Mouse (Mus musculus): ENCODE results near the gene Kcnk5. TPM values are rescaled to one million over a fixed set of nuclear protein-coding genes. Genes with fewer than 3 reads are reported as not detected.

Gene Kcnk5
- polyA plus RNA-seq, 1 experiment from 2014 or later: 5.1 TPM

DNA sequence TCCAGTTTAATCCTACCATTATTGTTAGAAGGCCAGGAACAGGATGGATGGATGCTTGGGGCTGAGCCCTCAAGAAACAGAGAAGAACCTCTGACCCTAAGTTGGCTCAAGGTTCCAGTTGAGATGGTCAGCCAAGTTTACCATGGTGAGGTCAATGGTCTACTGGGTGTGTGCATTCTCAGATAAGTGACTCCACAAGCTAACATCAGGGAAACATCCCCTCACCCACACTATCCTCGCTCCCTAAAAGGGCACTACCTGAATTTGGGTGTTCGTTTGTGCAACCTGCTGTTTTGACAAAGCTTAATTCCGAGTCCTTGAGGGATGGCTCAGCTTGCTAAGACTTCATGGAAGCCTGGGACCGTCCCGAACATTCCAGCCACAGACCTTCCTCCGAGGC lies 1.3 kb downstream of the Kcnk5 start:
- Histone ChIP-seq H3K9me3 (ENCODE audit: low read length) (no peaks in the 10 kb centered on the region), H3K27me3 (ENCODE audit: insufficient read depth, low read length) (no peaks in the 10 kb centered on the region), H3K27ac (ENCODE audit: low read depth) (peak overlapping the region; percentile 55; the same call in 1 of the 2 replicates), H3K4me3 (ENCODE audit: low read depth, low read length) (peak overlapping the region; percentile 75), H3K36me3 (replicated peaks; ENCODE audit: insufficient read depth, low read length) (no peaks in the 10 kb centered on the region), H3K9ac (replicated peaks) (peak overlapping the region; percentile 64), H3K4me2 (ENCODE audit: low read depth, low read length) (peak overlapping the region; percentile 94), H3K4me1 (ENCODE audit: insufficient read depth) (peaks cover 32% of the 10 kb centered on the region)
- DNase-seq (no peak), ATAC-seq (no peak)
- no peak for TF ChIP-seq EP300 (IDR thresholded peaks at IDR 0.05; ENCODE audit: low read depth)
- TF ChIP-seq CTCF (IDR thresholded peaks at IDR 0.05; ENCODE audit: low read depth): no peak
- 3% methylated on average over 6 of the region's 6 CpGs for WGBS (ENCODE audit: insufficient replicate concordance)

DNA sequence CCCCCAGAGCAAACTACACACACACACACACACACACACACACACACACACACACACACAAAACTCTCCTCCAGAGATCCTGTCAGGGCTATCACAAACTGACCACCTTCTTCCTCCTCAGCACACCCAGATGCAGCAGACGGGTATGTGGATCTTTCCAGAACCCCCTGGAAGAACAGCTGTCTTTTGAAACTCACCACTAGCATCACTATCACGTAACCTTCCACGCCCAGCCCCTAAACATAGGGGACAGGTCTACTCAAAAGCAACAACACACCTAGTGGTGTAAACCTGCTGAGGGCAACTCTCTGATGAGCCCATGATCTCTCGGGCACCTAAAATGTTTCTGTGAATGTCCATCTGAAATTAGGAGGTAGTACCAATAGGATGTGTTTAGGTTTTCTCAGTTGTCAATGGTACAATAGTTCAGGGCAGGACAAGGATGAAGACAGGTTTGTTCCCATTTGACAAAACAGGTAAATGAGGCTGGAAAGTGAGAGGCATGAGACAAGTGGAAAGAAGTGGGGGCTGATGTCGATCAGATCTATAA lies 1.8 kb downstream of the Kcnk5 start:
- Histone ChIP-seq H3K9ac (replicated peaks) (peak overlapping the region; percentile 64; the same call in 1 of the 2 replicates), H3K9me3 (ENCODE audit: low read length) (no peaks in the 10 kb centered on the region), H3K4me2 (ENCODE audit: low read depth, low read length) (peak overlapping the region; percentile 94), H3K27me3 (ENCODE audit: insufficient read depth, low read length) (no peaks in the 10 kb centered on the region), H3K4me3 (ENCODE audit: low read depth, low read length) (peak overlapping the region; percentile 75), H3K36me3 (replicated peaks; ENCODE audit: insufficient read depth, low read length) (no peaks in the 10 kb centered on the region), H3K27ac (ENCODE audit: low read depth) (no peak overlapping the region), H3K4me1 (ENCODE audit: insufficient read depth) (peaks cover 31% of the 10 kb centered on the region)
- ATAC-seq (no peak), DNase-seq (no peak)
- TF ChIP-seq CTCF (IDR thresholded peaks at IDR 0.05; ENCODE audit: low read depth) (no peak), EP300 (IDR thresholded peaks at IDR 0.05; ENCODE audit: low read depth) (no peak)
- WGBS (ENCODE audit: insufficient replicate concordance): 42% methylated on average over 5 of the region's 5 CpGs

DNA sequence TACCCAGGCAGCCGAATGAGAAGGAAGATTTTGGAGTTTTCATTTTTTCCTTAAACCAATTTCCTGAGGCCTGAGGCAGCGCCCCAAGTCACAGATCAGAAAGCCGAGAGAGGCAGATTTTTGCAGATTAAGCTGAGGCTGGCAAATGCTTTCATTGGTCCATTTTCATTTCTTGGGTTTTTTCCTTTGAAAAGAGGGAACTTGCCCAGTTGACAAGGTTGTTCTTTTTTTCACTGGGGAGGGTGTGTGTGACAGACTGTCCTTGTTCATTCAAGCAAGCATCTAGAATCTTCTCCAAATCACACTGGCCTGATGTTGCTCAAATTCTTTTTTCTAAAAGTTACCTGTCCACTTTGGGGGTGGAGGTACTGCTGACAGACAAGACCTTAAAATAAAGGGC lies 2.5 kb downstream of the Kcnk5 start:
- H3K27me3 ChIP-seq (ENCODE audit: insufficient read depth, low read length): no peaks in the 10 kb centered on the region
- no peak for TF ChIP-seq EP300 (IDR thresholded peaks at IDR 0.05; ENCODE audit: low read depth)
- no peak for TF ChIP-seq CTCF (IDR thresholded peaks at IDR 0.05; ENCODE audit: low read depth)
- ATAC-seq (no peak), DNase-seq (no peak)
- H3K4me3 ChIP-seq (ENCODE audit: low read depth, low read length): peak overlapping the region; percentile 75
- peaks cover 31% of the 10 kb centered on the region for H3K4me1 ChIP-seq (ENCODE audit: insufficient read depth)
- no peak overlapping the region for H3K27ac ChIP-seq (ENCODE audit: low read depth)
- H3K4me2 ChIP-seq (ENCODE audit: low read depth, low read length): peak overlapping the region; percentile 94
- WGBS (ENCODE audit: insufficient replicate concordance): 19% methylated on average over 3 of the region's 3 CpGs
- no peaks in the 10 kb centered on the region for H3K36me3 ChIP-seq (replicated peaks; ENCODE audit: insufficient read depth, low read length)
- 0 out of 2 replicates have a peak overlapping the region, but pooled peaks have one; percentile 23 for H3K9ac ChIP-seq (replicated peaks)
- no peaks in the 10 kb centered on the region for H3K9me3 ChIP-seq (ENCODE audit: low read length)

- no peak for DNase-seq
- no peak overlapping the region; the same call in 1 of the 2 replicates for H3K9ac ChIP-seq (replicated peaks)
- TF ChIP-seq EP300 (IDR thresholded peaks at IDR 0.05; ENCODE audit: low read depth) (no peak), CTCF (IDR thresholded peaks at IDR 0.05; ENCODE audit: low read depth) (no peak)
- H3K36me3 ChIP-seq (replicated peaks; ENCODE audit: insufficient read depth, low read length): no peaks in the 10 kb centered on the region
- no peak for ATAC-seq
- H3K4me3 ChIP-seq (ENCODE audit: low read depth, low read length): no peak overlapping the region
- peak overlapping the region; percentile 94 for H3K4me2 ChIP-seq (ENCODE audit: low read depth, low read length)
- no peak overlapping the region for H3K27ac ChIP-seq (ENCODE audit: low read depth)
- no peaks in the 10 kb centered on the region for H3K9me3 ChIP-seq (ENCODE audit: low read length)
- peaks cover 33% of the 10 kb centered on the region for H3K4me1 ChIP-seq (ENCODE audit: insufficient read depth)
- WGBS (ENCODE audit: insufficient replicate concordance): 21% methylated on average over 4 of the region's 4 CpGs
- H3K27me3 ChIP-seq (ENCODE audit: insufficient read depth, low read length): no peaks in the 10 kb centered on the region
Measured at GRCm38 (mm10) chr14:20178593-20178992, 3.0 kb downstream of the Kcnk5 start.

DNA sequence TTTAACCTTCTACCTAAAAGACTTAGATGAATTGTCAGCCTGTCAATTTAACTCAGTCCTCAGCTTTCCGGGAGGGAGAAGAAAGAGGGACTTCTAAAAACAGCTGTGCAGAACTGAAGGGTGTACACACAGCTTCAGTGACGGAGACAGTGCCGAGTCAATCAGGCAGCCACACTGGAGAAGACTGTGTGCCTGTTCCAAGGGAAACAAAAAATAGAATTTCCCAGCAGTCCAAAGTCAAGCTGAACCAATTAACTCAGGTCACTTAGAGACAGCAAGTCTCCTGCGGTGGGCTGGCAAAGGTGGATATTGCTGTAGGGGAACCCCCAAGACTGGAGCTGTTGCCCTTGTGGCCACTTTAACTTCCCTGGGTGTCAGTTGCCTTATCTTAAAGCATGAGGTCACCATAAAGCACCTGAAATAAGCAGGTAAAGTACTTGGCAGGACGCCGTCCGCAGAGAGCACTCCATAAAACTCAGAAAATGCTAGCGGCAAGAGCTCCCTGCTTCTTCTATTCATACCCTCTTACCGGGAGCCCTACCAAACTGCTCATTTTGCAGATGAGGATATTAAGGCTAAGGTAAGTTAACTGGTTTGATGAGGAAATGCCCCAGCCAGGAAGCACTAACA lies 4.0 kb downstream of the Kcnk5 start:
- no peak for ATAC-seq
- H3K9ac ChIP-seq (replicated peaks): no peak overlapping the region; the same call in 1 of the 2 replicates
- peaks cover 43% of the 10 kb centered on the region for H3K4me1 ChIP-seq (ENCODE audit: insufficient read depth)

DNA sequence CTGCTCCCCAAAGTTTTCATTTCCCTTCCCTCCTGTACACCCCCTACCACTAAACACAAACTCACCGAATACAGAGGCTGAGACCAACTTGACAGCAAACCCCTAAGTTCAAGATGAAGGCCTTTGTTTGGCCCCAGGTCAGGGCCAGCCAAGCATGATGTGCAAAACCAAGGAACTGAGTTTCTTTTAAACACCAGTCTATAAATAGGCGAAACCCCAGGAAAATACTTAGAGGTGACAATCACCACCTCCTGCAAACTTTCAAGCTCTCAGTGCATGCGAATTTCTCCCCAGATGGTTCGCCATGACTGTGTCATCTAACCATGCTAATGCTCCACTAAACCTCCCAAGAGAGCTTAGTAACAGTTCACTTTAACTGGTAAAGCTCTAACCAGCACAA lies 5.9 kb downstream of the Kcnk5 start:
- 65% methylated on average over 4 of the region's 4 CpGs for WGBS (ENCODE audit: insufficient replicate concordance)

More for the DNA sequence above, 4.0 kb downstream of the Kcnk5 start:
- Histone ChIP-seq H3K36me3 (replicated peaks; ENCODE audit: insufficient read depth, low read length) (no peaks in the 10 kb centered on the region), H3K4me3 (ENCODE audit: low read depth, low read length) (no peak overlapping the region), H3K9me3 (ENCODE audit: low read length) (no peaks in the 10 kb centered on the region), H3K4me2 (ENCODE audit: low read depth, low read length) (no peak overlapping the region), H3K27ac (ENCODE audit: low read depth) (0 out of 2 replicates have a peak overlapping the region, but pooled peaks have one; percentile 6), H3K27me3 (ENCODE audit: insufficient read depth, low read length) (no peaks in the 10 kb centered on the region)
- TF ChIP-seq CTCF (IDR thresholded peaks at IDR 0.05; ENCODE audit: low read depth): no peak
- TF ChIP-seq EP300 (IDR thresholded peaks at IDR 0.05; ENCODE audit: low read depth): no peak
- DNase-seq: no peak
- 82% methylated on average over 9 of the region's 9 CpGs for WGBS (ENCODE audit: insufficient replicate concordance)

More for the DNA sequence above, 5.9 kb downstream of the Kcnk5 start:
- DNase-seq: no peak
- Histone ChIP-seq H3K9ac (replicated peaks) (no peak overlapping the region), H3K27me3 (ENCODE audit: insufficient read depth, low read length) (no peaks in the 10 kb centered on the region), H3K4me2 (ENCODE audit: low read depth, low read length) (no peak overlapping the region), H3K4me1 (ENCODE audit: insufficient read depth) (peaks cover 42% of the 10 kb centered on the region), H3K4me3 (ENCODE audit: low read depth, low read length) (no peak overlapping the region), H3K36me3 (replicated peaks; ENCODE audit: insufficient read depth, low read length) (no peaks in the 10 kb centered on the region), H3K9me3 (ENCODE audit: low read length) (no peaks in the 10 kb centered on the region), H3K27ac (ENCODE audit: low read depth) (no peak overlapping the region; the same call in 1 of the 2 replicates)
- no peak for ATAC-seq
- TF ChIP-seq CTCF (IDR thresholded peaks at IDR 0.05; ENCODE audit: low read depth) (no peak), EP300 (IDR thresholded peaks at IDR 0.05; ENCODE audit: low read depth) (no peak)

All from liver, postnatal 0 days (tissue).